Mouse (Mus musculus) heart, embryonic 14.5 days (tissue): ENCODE results near the gene Chd3. TPM values are rescaled to one million over a fixed set of nuclear protein-coding genes. Genes with fewer than 3 reads are reported as not detected.
A peak's percentile ranks its signal among the peaks of the same experiment; 100 is the strongest.

Experiments used
- ATAC-seq: fragments of 200-750 bp; cut with Nextera tagmentation; 2 replicates; pipeline ENCODE4 v1.8.0; 2017; ENCODE audit warnings: low read depth, moderate TSS enrichment; ENCODE audit not compliant: insufficient number of reproducible peaks, insufficient read depth, low FRiP score
- H3K27ac ChIP-seq, 2 experiments: fragments of 200-500 bp in 1 of 2; fragments of 300-500 bp in 1 of 2; sonication (generic) in 1 of 2; replicated peaks in 1 of 2; 2 replicates each; pipeline ENCODE4 v1.5.1; 2012 to 2014; ENCODE audit warnings: low read depth in 2 of 2, low read length in 2 of 2, control low read depth in 1 of 2, mild to moderate bottlenecking in 1 of 2, mixed read lengths in 1 of 2; ENCODE audit not compliant: control insufficient read depth in 1 of 2, insufficient read depth in 1 of 2
- H3K27me3 ChIP-seq: fragments of 300-500 bp; sonication (generic); 2 replicates; pipeline ENCODE4 v1.6.1; 2014; ENCODE audit warnings: mild to moderate bottlenecking, low read length, control low read depth; ENCODE audit not compliant: control insufficient read depth, insufficient read depth
- H3K36me3 ChIP-seq: fragments of 300-500 bp; sonication (generic); 2 replicates; pipeline ENCODE4 v1.6.1; 2014; ENCODE audit warnings: mild to moderate bottlenecking, control low read depth, low read length, mixed read lengths; ENCODE audit not compliant: control insufficient read depth, insufficient read depth
- H3K4me1 ChIP-seq, 2 experiments: fragments of 200-500 bp in 1 of 2; fragments of 300-500 bp in 1 of 2; sonication (generic) in 1 of 2; 2 replicates each; pipeline ENCODE4 v1.6.1; 2012 to 2014; ENCODE audit warnings: low read length in 2 of 2, control low read depth in 1 of 2, mixed read lengths in 1 of 2; ENCODE audit not compliant: control insufficient read depth in 2 of 2, insufficient read depth in 2 of 2
- H3K4me2 ChIP-seq: fragments of 300-500 bp; sonication (generic); 2 replicates; pipeline ENCODE4 v1.6.1; 2014; ENCODE audit warnings: mild to moderate bottlenecking, low read length
- H3K4me3 ChIP-seq, 2 experiments: fragments of 200-500 bp in 1 of 2; fragments of 300-500 bp in 1 of 2; sonication (generic) in 1 of 2; 2 replicates each; pipeline ENCODE4 v1.5.1; 2012 to 2014; ENCODE audit warnings: low read length in 2 of 2, mild to moderate bottlenecking in 2 of 2, control low read depth in 1 of 2, low read depth in 1 of 2, moderate library complexity in 1 of 2; ENCODE audit not compliant: control insufficient read depth in 1 of 2, insufficient read depth in 1 of 2
- H3K9ac ChIP-seq: fragments of 300-500 bp; sonication (generic); 2 replicates; pipeline ENCODE4 v1.6.1; 2014; ENCODE audit warnings: mild to moderate bottlenecking, low read length
- H3K9me3 ChIP-seq: fragments of 300-500 bp; sonication (generic); 2 replicates; pipeline ENCODE4 v1.6.1; 2016; ENCODE audit warnings: low read length, control low read depth; ENCODE audit not compliant: control insufficient read depth
- WGBS: fragments of 180-500 bp; shearing (Covaris S2); extraction: QIAGEN DNeasy Blood & Tissue Kit; methylation state at CpG from one replicate; pipeline ENCODE4 v1.1.7; 2014; 5-methylcytosine and 5-hydroxymethylcytosine counted together
- polyA plus RNA-seq: library from polyadenylated mRNA; unstranded; fragments of >200 nt; fragmentation: Nextera tagmentation; extraction: Ambion mirVana; gene quantifications from 2 replicates; pipeline ENCODE4 v1.2.1, GENCODE M21; 2014

Gene Chd3
- 16.5 TPM in 2 replicates for polyA plus RNA-seq

DNA sequence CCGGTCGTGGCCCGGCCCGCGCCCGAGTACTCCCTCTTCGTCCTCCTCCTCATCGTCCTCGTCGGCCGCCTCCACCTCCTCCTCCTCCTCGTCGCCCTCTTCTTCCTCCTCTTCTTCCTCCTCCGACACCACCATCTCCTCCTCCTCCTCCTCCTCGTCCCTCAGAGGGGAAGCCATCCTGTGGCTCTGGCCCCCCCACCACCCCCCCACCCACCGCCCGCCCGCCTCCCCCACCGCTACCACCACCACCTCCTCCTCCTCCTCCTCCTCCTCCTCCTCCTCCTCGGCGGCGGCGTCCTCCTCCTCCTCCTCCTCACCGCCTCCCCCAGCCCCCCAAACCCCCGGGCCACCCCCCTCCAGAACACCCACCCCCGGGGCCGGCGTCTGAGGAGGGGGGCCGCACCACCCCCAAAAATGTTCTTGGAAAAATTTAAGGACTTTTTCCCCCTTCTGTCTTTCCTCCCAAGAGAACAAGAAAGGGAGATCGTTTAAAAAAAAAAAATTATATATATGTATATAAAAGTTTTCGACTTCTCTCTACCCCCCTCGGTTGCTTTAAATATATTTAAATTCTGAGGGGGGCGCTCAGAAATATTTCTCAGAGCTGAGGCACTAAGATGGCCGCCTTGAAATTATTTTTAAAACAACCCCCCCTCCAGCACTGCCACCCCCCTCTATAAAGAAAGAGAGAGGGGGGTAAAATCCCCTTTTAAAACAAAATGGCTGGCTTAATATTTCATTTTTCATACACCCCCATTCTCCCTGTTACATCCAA is at the start of gene Chd3:
Gene Chd3 (minus strand): TSS at position 192 of the 775 bp plus-strand sequence.
- Histone ChIP-seq H3K4me3 (peak within 1 kb of the TSS; percentile 89 to 97), H3K9ac (peak within 1 kb of the TSS; percentile 99), H3K4me1 (peaks cover 37 to 60% of the 10 kb centered on the region in 2 experiments), H3K27ac (peak within 1 kb of the TSS; percentile 78 to 97), H3K9me3 (no peaks in the 10 kb centered on the region), H3K36me3 (peaks cover 10% of the 10 kb centered on the region; the same call in 1 of the 2 replicates), H3K4me2 (peak within 1 kb of the TSS; percentile 93), H3K27me3 (no peaks in the 10 kb centered on the region)
- WGBS, result 4% methylated on average over 18 of the region's 34 CpGs
- ATAC-seq, result no peak

- H3K4me1 ChIP-seq, result peaks cover 43 to 60% of the 10 kb centered on the region in 2 experiments
- H3K4me2 ChIP-seq, result peak overlapping the region; percentile 82
- peaks cover 9% of the 10 kb centered on the region for H3K36me3 ChIP-seq
- under 1% methylated on average over 39 of the region's 39 CpGs for WGBS
- H3K27me3 ChIP-seq, result peaks cover 21% of the 10 kb centered on the region
- peak; percentile 55 for ATAC-seq
- H3K9ac ChIP-seq, result peak overlapping the region; percentile 97
- H3K9me3 ChIP-seq, result no peaks in the 10 kb centered on the region
- peak overlapping the region; percentile 87 to 98 for H3K27ac ChIP-seq
- peak overlapping the region; percentile 53 to 63 for H3K4me3 ChIP-seq
Measured at GRCm38 (mm10) chr11:69417449-69418384, 48.5 kb upstream of the Chd3 start.

DNA sequence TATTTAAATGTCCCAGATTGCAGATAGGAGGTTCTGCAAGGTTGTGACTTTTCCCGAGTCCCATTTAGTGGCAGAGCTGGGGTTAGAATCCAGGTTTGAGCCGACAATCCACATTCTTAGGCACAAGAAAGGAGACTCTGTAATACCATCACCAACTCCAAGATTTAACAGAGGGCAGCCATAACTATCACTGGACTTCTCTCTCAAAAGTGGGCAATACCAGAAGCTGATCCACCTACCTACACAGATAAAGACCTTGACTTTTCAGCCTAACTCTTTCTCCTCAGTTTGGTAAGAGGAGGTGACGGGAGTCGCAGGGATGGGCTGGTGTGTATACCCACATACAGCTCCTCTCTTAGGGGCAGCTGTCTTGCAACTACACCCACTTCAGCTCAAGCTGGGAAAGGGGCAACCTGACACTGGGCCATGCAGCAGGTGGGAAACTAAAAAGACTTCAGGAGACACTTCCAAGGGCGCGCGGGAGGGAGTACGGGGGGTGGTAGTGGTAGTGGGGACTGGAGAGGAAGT is 47.8 kb upstream of the Chd3 start:
- Histone ChIP-seq H3K4me3 (peak overlapping the region; percentile 29 to 63), H3K4me2 (peak overlapping the region; percentile 82), H3K27ac (peak overlapping the region; percentile 87 to 98), H3K4me1 (peaks cover 49 to 67% of the 10 kb centered on the region in 2 experiments), H3K9ac (peak overlapping the region; percentile 97), H3K9me3 (no peaks in the 10 kb centered on the region), H3K36me3 (peaks cover 16% of the 10 kb centered on the region), H3K27me3 (peaks cover 14% of the 10 kb centered on the region)
- ATAC-seq, result no peak
- 8% methylated on average over 8 of the region's 8 CpGs for WGBS

DNA sequence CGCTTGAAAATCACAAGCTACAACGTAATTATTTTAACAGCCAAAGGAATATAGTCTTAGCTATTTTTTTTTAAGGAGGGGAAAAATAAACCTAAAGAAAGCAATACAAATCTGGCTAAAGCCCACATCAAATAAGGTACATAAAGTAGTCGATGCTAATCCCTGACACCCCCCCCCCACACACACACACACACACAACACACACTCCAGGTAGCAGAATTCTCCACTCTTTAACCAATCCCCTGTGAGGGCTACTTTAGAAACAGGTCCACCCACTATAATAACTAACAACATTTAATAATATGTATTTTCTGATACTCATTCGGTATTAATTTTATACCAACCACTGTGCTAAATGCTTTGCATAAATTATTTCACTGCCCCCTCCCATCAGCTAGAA is 47.3 kb upstream of the Chd3 start:
- ATAC-seq, result no peak
- WGBS, result under 1% methylated on average over 4 of the region's 4 CpGs
- Histone ChIP-seq H3K27me3 (peaks cover 9% of the 10 kb centered on the region), H3K36me3 (peaks cover 16% of the 10 kb centered on the region), H3K4me1 (peaks cover 52 to 70% of the 10 kb centered on the region in 2 experiments), H3K9me3 (no peaks in the 10 kb centered on the region), H3K4me2 (peak overlapping the region; percentile 82), H3K4me3 (peak overlapping the region in 1 of 2 experiments; percentile 63; a peak in 3 of 4 replicates), H3K9ac (peak overlapping the region; percentile 97), H3K27ac (peak overlapping the region; percentile 87 to 98; a peak in 3 of 4 replicates)

- Histone ChIP-seq H3K36me3 (peaks cover 16% of the 10 kb centered on the region), H3K9ac (peak overlapping the region; percentile 97), H3K27me3 (peaks cover 3% of the 10 kb centered on the region), H3K9me3 (no peaks in the 10 kb centered on the region), H3K4me1 (peaks cover 45 to 63% of the 10 kb centered on the region in 2 experiments), H3K27ac (peak overlapping the region; percentile 94 to 98), H3K4me3 (peak overlapping the region; percentile 63 to 80), H3K4me2 (peak overlapping the region; percentile 82)
- 1% methylated on average over 15 of the region's 25 CpGs for WGBS
- no peak for ATAC-seq
Measured at GRCm38 (mm10) chr11:69415668-69416451, 46.7 kb upstream of the Chd3 start.

DNA sequence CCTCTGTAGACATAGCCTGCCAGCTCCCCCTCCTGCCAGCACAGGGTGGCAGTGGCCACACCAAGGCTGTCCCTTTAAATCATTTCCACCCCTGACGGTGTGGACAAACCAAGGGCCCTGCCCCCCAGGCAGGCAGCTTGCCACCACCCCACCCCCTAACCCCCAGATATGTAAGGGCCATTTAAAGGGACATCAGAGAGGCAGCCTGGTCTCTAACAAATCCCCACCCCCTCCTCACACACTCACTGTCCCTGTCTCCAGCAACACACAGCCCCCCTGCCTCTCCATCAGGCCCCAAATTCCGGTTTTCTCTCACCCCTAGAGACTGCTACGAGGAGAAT is 46.1 kb upstream of the Chd3 start:
- Histone ChIP-seq H3K9ac (peak overlapping the region; percentile 97), H3K27ac (peak overlapping the region; percentile 94 to 98), H3K9me3 (no peaks in the 10 kb centered on the region), H3K4me3 (peak overlapping the region; percentile 63 to 80), H3K4me1 (peaks cover 40 to 58% of the 10 kb centered on the region in 2 experiments), H3K4me2 (peak overlapping the region; percentile 82), H3K27me3 (no peaks in the 10 kb centered on the region), H3K36me3 (peaks cover 16% of the 10 kb centered on the region)
- peak; percentile 7 for ATAC-seq
- WGBS, result 0% methylated on average over 3 of the region's 3 CpGs
